Mouse (Mus musculus) kidney, embryonic 15.5 days (tissue): ENCODE measurements around the gene Msmo1. TPM values are rescaled to one million over a fixed set of nuclear protein-coding genes. Genes with fewer than 3 reads are reported as not detected.

Source experiments
- ATAC-seq: fragments of 200-750 bp; cut with Nextera tagmentation; replicated peaks from 2 replicates; pipeline ENCODE4 v1.8.0; 2017; ENCODE audit warnings: moderate TSS enrichment; ENCODE audit not compliant: low FRiP score
- H3K27ac ChIP-seq: fragments of 300-500 bp; sonication (generic); 2 replicates; pipeline ENCODE4 v1.5.1; 2015; ENCODE audit warnings: mild to moderate bottlenecking, inconsistent platforms
- H3K27me3 ChIP-seq: fragments of 300-500 bp; sonication (generic); 2 replicates; pipeline ENCODE4 v1.6.1; 2015; ENCODE audit warnings: inconsistent platforms
- H3K36me3 ChIP-seq: fragments of 300-500 bp; sonication (generic); 2 replicates; pipeline ENCODE4 v1.6.1; 2015; ENCODE audit warnings: inconsistent platforms
- H3K4me1 ChIP-seq: fragments of 300-500 bp; sonication (generic); 2 replicates; pipeline ENCODE4 v1.6.1; 2015; ENCODE audit warnings: inconsistent platforms
- H3K4me2 ChIP-seq: fragments of 300-500 bp; sonication (generic); 2 replicates; pipeline ENCODE4 v1.6.1; 2015; ENCODE audit warnings: moderate library complexity, mild to moderate bottlenecking, inconsistent platforms
- H3K4me3 ChIP-seq: fragments of 300-500 bp; sonication (generic); replicated peaks from 2 replicates; pipeline ENCODE4 v1.5.1; 2015; ENCODE audit warnings: mild to moderate bottlenecking, inconsistent platforms
- H3K9ac ChIP-seq: fragments of 300-500 bp; sonication (generic); 2 replicates; pipeline ENCODE4 v1.6.1; 2015; ENCODE audit warnings: mild to moderate bottlenecking, inconsistent platforms
- H3K9me3 ChIP-seq: fragments of 300-500 bp; sonication (generic); replicated peaks from 2 replicates; pipeline ENCODE4 v1.6.1; 2016; ENCODE audit warnings: inconsistent platforms
- WGBS: fragments of 180-500 bp; shearing (Covaris S2); methylation state at CpG from one replicate; pipeline ENCODE4 v1.1.7; 2015; ENCODE audit warnings: mixed read lengths; 5-methylcytosine and 5-hydroxymethylcytosine counted together
- polyA plus RNA-seq: library from polyadenylated mRNA; unstranded; fragments of >200 nt; fragmentation: Nextera tagmentation; extraction: Ambion mirVana; gene quantifications from 2 replicates; pipeline ENCODE4 v1.2.1, GENCODE M21; 2015

Msmo1 gene
- polyA plus RNA-seq, 1 experiment from 2014 or later, result 94.4 TPM

DNA sequence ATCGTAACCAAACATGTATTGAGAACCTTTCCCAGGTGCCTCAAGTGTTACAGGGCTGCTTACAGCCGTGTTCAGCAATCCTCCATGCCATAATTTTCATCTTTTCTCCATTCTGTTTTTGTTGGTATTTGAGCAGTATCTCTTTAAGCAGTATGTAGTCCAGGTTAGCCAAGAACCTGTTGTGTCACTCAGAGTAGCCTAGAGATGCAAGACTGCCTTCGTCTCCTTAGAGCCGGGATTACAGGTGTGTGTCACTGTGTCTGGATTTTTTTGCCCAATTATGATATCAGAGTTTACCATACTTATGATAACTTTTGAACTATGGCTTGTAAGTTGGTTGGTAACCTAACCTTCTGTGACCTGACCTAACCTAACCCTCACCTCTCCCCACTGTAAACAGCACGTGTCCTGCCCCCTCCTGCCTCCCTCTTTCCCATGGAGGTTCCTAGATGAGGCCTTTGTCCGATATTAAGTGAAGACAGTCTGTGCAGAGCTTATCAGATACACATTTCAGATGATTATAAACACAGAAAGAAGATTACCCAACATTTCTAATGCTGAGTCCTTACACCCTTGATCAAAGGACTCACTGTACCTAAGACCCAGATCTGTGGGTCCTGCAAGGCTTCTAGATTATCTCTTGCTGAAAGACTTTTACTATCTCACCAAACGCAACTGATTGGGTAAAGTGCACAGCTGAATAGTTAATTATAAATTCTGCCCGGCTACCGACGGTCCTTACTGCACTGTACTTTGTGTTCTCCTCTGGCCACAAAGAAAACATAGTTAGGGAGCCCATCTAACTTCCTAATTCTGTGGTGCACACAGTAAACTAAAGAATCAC, 12.8 kb upstream of the Msmo1 start:
- Histone ChIP-seq H3K9ac (no peak overlapping the region), H3K4me2 (no peak overlapping the region), H3K9me3 (no peaks in the 10 kb centered on the region), H3K36me3 (peaks cover 38% of the 10 kb centered on the region), H3K27ac (no peak overlapping the region), H3K4me1 (no peaks in the 10 kb centered on the region), H3K4me3 (no peak overlapping the region), H3K27me3 (no peaks in the 10 kb centered on the region)
- no peak for ATAC-seq
- 82% methylated on average over 10 of the region's 10 CpGs for WGBS

DNA sequence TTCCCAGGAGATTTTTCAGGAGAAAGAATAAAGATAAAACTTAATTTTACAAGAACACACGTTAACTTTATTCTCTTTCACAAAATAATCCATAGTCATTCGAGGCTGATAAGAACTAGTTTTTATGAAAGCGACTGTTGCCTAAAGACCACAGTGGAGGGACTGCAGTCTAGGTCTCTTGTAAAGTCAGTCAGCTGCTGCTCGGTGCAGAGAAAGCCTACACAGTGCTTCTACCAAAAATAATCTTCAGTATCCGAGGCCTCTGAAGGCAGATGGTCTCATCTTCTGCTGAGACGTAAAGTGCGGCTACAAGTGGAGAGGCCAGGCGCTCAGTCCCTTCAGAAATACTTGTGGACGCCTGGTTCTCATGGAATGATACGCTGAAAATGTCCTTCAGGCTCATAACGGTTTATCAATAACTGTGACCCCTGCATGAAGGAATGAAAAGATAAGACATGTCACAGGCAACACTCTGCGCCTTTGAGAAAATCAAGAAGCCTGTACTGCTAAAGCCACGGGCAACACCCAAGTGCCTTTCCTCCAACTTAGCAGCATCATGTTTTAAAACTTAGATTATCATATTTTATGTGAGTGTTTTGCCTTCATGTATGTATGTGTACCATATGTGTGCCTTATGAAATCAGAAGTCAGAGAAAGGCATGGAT, 7.1 kb upstream of the Msmo1 start:
- no peaks in the 10 kb centered on the region for H3K27me3 ChIP-seq
- no peaks in the 10 kb centered on the region for H3K4me1 ChIP-seq
- H3K9me3 ChIP-seq, result no peaks in the 10 kb centered on the region
- peaks cover 18% of the 10 kb centered on the region; the same call in 1 of the 2 replicates for H3K36me3 ChIP-seq
- H3K27ac ChIP-seq, result no peak overlapping the region
- no peak overlapping the region for H3K4me3 ChIP-seq
- WGBS, result 92% methylated on average over 13 of the region's 13 CpGs
- no peak overlapping the region for H3K9ac ChIP-seq
- H3K4me2 ChIP-seq, result no peak overlapping the region
- no peak for ATAC-seq

DNA sequence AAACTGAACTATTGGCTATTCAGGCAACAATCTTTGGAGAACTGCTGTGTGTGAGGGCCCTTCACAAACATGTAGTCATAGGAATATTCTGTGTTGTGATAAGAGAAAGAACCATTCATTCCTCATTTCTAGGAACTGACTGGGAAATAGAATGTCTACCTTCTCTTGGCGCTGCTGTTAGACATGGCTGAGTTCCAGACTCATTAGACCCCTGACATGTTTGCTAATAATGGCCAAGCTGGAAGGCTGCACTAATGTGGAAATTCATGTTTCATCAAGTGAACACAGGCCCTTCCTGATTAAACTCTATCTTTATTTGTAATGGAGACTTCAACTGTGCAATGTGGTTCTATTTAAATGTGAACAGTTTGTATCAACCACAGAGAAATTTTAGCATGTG, 5.3 kb upstream of the Msmo1 start:
- Histone ChIP-seq H3K4me2 (no peak overlapping the region), H3K4me3 (no peak overlapping the region), H3K4me1 (no peaks in the 10 kb centered on the region), H3K9me3 (no peaks in the 10 kb centered on the region), H3K27ac (no peak overlapping the region), H3K9ac (no peak overlapping the region), H3K27me3 (no peaks in the 10 kb centered on the region), H3K36me3 (peaks cover 18% of the 10 kb centered on the region; the same call in 1 of the 2 replicates)
- ATAC-seq, result no peak
- WGBS, result 69% methylated on average over 1 of the region's 1 CpGs

GRCm38 (mm10) chr8:64736767-64737323, 3.3 kb upstream of the Msmo1 start:
- WGBS, result 77% methylated on average over 3 of the region's 3 CpGs
- H3K4me2 ChIP-seq, result no peak overlapping the region
- no peak overlapping the region for H3K27ac ChIP-seq

DNA sequence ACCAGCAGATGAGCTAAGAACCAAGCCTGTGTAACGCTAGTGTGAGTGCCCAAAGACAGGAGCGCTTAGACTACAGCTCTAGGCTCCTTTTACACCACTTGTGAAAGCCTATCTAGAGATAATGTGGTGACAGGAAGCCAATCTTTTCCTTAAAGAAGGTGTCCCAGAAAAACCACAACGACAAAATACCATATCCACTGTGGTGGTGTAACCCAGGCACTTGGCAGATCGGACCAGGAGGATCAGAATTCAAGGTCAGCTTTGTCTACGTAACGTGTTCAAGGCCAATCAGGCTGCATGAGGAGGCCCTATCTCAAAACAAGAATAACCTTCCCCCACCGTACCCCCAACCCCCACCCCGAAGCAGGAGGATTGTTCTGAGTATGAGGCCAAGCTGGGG, 1.6 kb upstream of the Msmo1 start:
- Histone ChIP-seq H3K9me3 (no peaks in the 10 kb centered on the region), H3K4me1 (peaks cover 13% of the 10 kb centered on the region), H3K4me2 (no peak overlapping the region), H3K36me3 (peaks cover 7% of the 10 kb centered on the region), H3K27ac (no peak overlapping the region), H3K27me3 (no peaks in the 10 kb centered on the region), H3K9ac (no peak overlapping the region), H3K4me3 (no peak overlapping the region)
- 89% methylated on average over 8 of the region's 8 CpGs for WGBS
- ATAC-seq, result no peak

More at GRCm38 (mm10) chr8:64736767-64737323, 3.3 kb upstream of the Msmo1 start:
- Histone ChIP-seq H3K9ac (no peak overlapping the region), H3K9me3 (no peaks in the 10 kb centered on the region), H3K36me3 (peaks cover 7% of the 10 kb centered on the region; the same call in 1 of the 2 replicates), H3K4me1 (peaks cover 8% of the 10 kb centered on the region), H3K4me3 (no peak overlapping the region), H3K27me3 (no peaks in the 10 kb centered on the region)
- no peak for ATAC-seq

- 9% methylated on average over 9 of the region's 9 CpGs for WGBS
- Histone ChIP-seq H3K4me3 (peak overlapping the region; percentile 87), H3K9ac (peak overlapping the region; percentile 67), H3K27ac (peak overlapping the region; percentile 77; the same call in 1 of the 2 replicates), H3K27me3 (no peaks in the 10 kb centered on the region), H3K36me3 (peaks cover 23% of the 10 kb centered on the region), H3K4me2 (peak overlapping the region; percentile 79), H3K9me3 (no peaks in the 10 kb centered on the region), H3K4me1 (peaks cover 13% of the 10 kb centered on the region)
- ATAC-seq, result no peak
Measured at GRCm38 (mm10) chr8:64732596-64732995, 996 bp downstream of the Msmo1 start.

GRCm38 (mm10) chr8:64728156-64728555, 5.4 kb downstream of the Msmo1 start:
- H3K27ac ChIP-seq, result no peak overlapping the region
- WGBS, result 95% methylated on average over 7 of the region's 7 CpGs
- no peak overlapping the region for H3K4me2 ChIP-seq
- no peaks in the 10 kb centered on the region for H3K27me3 ChIP-seq
- H3K9me3 ChIP-seq, result no peaks in the 10 kb centered on the region
- H3K36me3 ChIP-seq, result peaks cover 61% of the 10 kb centered on the region
- H3K9ac ChIP-seq, result no peak overlapping the region
- no peak overlapping the region for H3K4me3 ChIP-seq
- ATAC-seq, result no peak
- H3K4me1 ChIP-seq, result peaks cover 13% of the 10 kb centered on the region

DNA sequence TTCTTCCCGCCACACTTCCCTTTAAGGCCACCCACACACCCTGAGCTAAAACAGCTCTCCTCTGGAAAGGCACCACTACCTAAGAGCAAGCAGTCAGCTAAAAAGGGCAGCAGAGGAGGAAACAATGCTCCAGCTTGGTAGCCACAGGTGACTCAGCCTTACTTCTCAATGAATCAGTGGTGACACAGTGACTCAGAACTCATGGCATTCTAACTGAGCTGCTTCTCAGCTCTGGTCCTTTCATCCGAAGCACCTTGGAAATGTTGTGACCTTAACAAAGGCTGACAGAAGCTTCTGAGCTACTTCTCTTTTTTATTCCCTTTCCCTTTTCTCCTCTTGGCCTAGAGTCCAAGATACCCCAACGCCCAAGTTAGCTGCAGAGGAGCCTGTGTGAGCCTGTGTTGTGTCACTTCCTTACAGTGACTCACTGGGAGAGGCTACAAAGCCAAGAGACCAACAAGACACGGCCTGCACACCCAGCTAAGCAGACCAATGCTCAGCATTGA, 7.3 kb downstream of the Msmo1 start:
- no peaks in the 10 kb centered on the region for H3K27me3 ChIP-seq
- H3K27ac ChIP-seq, result no peak overlapping the region
- H3K4me1 ChIP-seq, result no peaks in the 10 kb centered on the region
- 88% methylated on average over 4 of the region's 4 CpGs for WGBS
- H3K36me3 ChIP-seq, result peaks cover 75% of the 10 kb centered on the region
- no peak overlapping the region for H3K4me2 ChIP-seq
- H3K9me3 ChIP-seq, result no peaks in the 10 kb centered on the region
- no peak for ATAC-seq
- no peak overlapping the region for H3K4me3 ChIP-seq
- no peak overlapping the region for H3K9ac ChIP-seq

GRCm38 (mm10) chr8:64723206-64723605, 10.4 kb downstream of the Msmo1 start:
- Histone ChIP-seq H3K4me1 (no peaks in the 10 kb centered on the region), H3K27ac (no peak overlapping the region), H3K4me2 (no peak overlapping the region), H3K4me3 (no peak overlapping the region), H3K27me3 (no peaks in the 10 kb centered on the region), H3K9me3 (no peaks in the 10 kb centered on the region), H3K36me3 (peaks cover 86% of the 10 kb centered on the region), H3K9ac (no peak overlapping the region)
- ATAC-seq, result no peak
- whole genome bisulfite sequencing, result 90% methylated on average over 2 of the region's 2 CpGs

- Histone ChIP-seq H3K27me3 (no peaks in the 10 kb centered on the region), H3K9me3 (no peaks in the 10 kb centered on the region), H3K4me1 (no peaks in the 10 kb centered on the region), H3K27ac (no peak overlapping the region), H3K36me3 (peaks cover 61% of the 10 kb centered on the region), H3K9ac (no peak overlapping the region), H3K4me2 (no peak overlapping the region), H3K4me3 (no peak overlapping the region)
- WGBS, result 88% methylated on average over 7 of the region's 7 CpGs
- no peak for ATAC-seq
Measured at GRCm38 (mm10) chr8:64717868-64718267, 15.7 kb downstream of the Msmo1 start.

GRCm38 (mm10) chr8:64712499-64712898, 21.1 kb downstream of the Msmo1 start:
- Histone ChIP-seq H3K9me3 (no peaks in the 10 kb centered on the region), H3K27ac (no peak overlapping the region), H3K27me3 (no peaks in the 10 kb centered on the region), H3K4me3 (no peak overlapping the region), H3K9ac (no peak overlapping the region), H3K4me1 (no peaks in the 10 kb centered on the region), H3K4me2 (no peak overlapping the region), H3K36me3 (peaks cover 12% of the 10 kb centered on the region)
- WGBS, result 87% methylated on average over 7 of the region's 7 CpGs
- no peak for ATAC-seq

DNA sequence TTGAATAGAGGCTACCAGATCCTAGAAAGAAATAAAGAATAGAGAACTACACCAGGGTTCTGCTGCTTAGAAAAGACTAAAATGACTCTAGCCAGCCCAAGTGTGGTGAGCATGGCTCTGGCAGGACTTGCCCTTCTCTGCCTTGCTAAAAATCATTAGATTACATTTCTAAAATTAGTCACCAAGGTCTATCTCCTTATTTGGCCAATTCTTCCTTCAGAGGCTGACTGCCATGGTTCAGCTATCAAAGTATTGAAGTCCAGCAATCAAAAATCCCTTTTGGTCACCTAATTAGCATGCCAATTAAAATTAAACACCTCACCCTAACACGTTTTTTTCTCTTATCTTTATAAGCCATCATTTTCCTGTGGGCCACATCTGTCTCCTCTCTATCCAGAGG, 22.0 kb downstream of the Msmo1 start:
- WGBS, result 23% methylated on average over 1 of the region's 1 CpGs
- ATAC-seq, result no peak
- no peaks in the 10 kb centered on the region for H3K27me3 ChIP-seq
- no peaks in the 10 kb centered on the region for H3K4me1 ChIP-seq
- no peaks in the 10 kb centered on the region for H3K9me3 ChIP-seq
- no peak overlapping the region for H3K4me3 ChIP-seq
- no peak overlapping the region for H3K9ac ChIP-seq
- no peak overlapping the region for H3K27ac ChIP-seq
- H3K36me3 ChIP-seq, result peaks cover 3% of the 10 kb centered on the region
- H3K4me2 ChIP-seq, result no peak overlapping the region
